Mouse (Mus musculus) neural tube, embryonic 13.5 days (tissue): ENCODE results near the gene Cnbd2. TPM values are rescaled to one million over a fixed set of nuclear protein-coding genes. Genes with fewer than 3 reads are reported as not detected.
"Not testable (repeated sequence)": the region's sequence is repeated elsewhere in the genome, so short reads cannot be mapped to it uniquely, and the experiment has no call there.

Source experiments
- ATAC-seq: fragments of 200-750 bp; cut with Nextera tagmentation; 2 replicates; pipeline ENCODE4 v1.8.0; 2017; ENCODE audit warnings: low read depth, mild to moderate bottlenecking, moderate TSS enrichment, moderate library complexity
- H3K27ac ChIP-seq: fragments of 300-500 bp; sonication (generic); replicated peaks from 2 replicates; pipeline ENCODE4 v1.5.1; 2015; ENCODE audit warnings: moderate library complexity, mild to moderate bottlenecking, inconsistent platforms
- H3K27me3 ChIP-seq: fragments of 300-500 bp; sonication (generic); 2 replicates; pipeline ENCODE4 v1.6.1; 2015; ENCODE audit warnings: mild to moderate bottlenecking, inconsistent platforms
- H3K36me3 ChIP-seq: fragments of 300-500 bp; sonication (generic); 2 replicates; pipeline ENCODE4 v1.6.1; 2015; ENCODE audit warnings: mild to moderate bottlenecking, inconsistent platforms
- H3K4me1 ChIP-seq: fragments of 300-500 bp; sonication (generic); replicated peaks from 2 replicates; pipeline ENCODE4 v1.6.1; 2015; ENCODE audit warnings: inconsistent platforms
- H3K4me2 ChIP-seq: fragments of 300-500 bp; sonication (generic); 2 replicates; pipeline ENCODE4 v1.6.1; 2015; ENCODE audit warnings: inconsistent platforms, mild to moderate bottlenecking, moderate library complexity
- H3K4me3 ChIP-seq: fragments of 300-500 bp; sonication (generic); 2 replicates; pipeline ENCODE4 v1.5.1; 2015; ENCODE audit warnings: mild to moderate bottlenecking, inconsistent platforms
- H3K9ac ChIP-seq: fragments of 300-500 bp; sonication (generic); 2 replicates; pipeline ENCODE4 v1.6.1; 2015; ENCODE audit warnings: moderate library complexity, mild to moderate bottlenecking, inconsistent platforms
- H3K9me3 ChIP-seq: fragments of 300-500 bp; sonication (generic); 2 replicates; pipeline ENCODE4 v1.6.1; 2016; ENCODE audit warnings: inconsistent platforms
- WGBS: fragments of 180-500 bp; shearing (Covaris S2); methylation state at CpG from one replicate; pipeline ENCODE4 v1.1.7; 2015; 5-methylcytosine and 5-hydroxymethylcytosine counted together
- polyA plus RNA-seq: library from polyadenylated mRNA; unstranded; fragments of >200 nt; fragmentation: Nextera tagmentation; extraction: Ambion mirVana; gene quantifications from 2 replicates; pipeline ENCODE4 v1.2.1, GENCODE M21; 2015

Cnbd2 gene
- polyA plus RNA-seq, 1 experiment from 2014 or later, result 7.6 TPM

DNA sequence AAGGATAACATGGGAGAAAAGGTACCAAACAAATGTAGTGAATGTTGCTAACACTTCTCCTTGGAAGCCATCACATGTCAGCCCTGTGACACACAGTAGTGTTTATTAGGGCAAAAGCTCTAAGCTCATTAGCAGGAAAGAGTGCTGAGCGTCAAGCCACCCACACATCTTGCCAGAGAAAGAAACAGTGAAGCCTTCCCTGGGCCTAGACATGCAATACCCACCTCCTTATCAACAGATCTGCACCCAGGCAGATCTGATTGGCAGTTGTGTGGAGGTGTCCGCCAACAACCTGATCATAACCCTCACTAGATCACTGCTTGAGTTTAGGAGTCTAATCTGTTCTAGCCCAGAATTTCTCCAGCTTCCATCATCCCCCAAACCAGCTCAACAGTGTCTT is 84.0 kb downstream of the Cnbd2 start:
- H3K36me3 ChIP-seq, result no peaks in the 10 kb centered on the region
- peaks cover 14% of the 10 kb centered on the region for H3K4me1 ChIP-seq
- no peak overlapping the region for H3K27ac ChIP-seq
- H3K27me3 ChIP-seq, result no peaks in the 10 kb centered on the region
- no peak overlapping the region for H3K4me3 ChIP-seq
- no peak for ATAC-seq
- WGBS, result 93% methylated on average over 2 of the region's 2 CpGs
- H3K9me3 ChIP-seq, result no peaks in the 10 kb centered on the region
- H3K9ac ChIP-seq, result no peak overlapping the region
- H3K4me2 ChIP-seq, result no peak overlapping the region

DNA sequence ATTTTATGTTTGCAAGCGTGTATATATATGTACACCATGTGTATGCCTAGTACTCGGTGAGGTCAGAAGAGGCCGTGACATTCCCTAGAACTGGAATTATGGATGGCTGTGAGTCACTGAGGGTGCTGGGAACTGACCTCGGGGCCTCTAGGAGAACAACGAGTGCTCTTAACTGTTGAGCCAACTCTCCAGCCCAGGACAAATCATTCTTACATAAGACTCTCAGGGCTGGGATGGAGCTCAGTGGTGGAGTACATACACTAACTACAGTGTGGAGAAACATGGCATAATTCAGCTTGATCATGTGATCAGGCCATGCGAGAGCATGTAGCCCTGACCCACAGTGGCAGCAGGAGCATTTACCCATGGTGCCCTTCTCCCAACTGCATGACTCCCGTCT is 85.9 kb downstream of the Cnbd2 start:
- 88% methylated on average over 7 of the region's 7 CpGs for WGBS
- Histone ChIP-seq H3K4me2 (no peak overlapping the region), H3K4me3 (no peak overlapping the region), H3K27me3 (no peaks in the 10 kb centered on the region), H3K36me3 (no peaks in the 10 kb centered on the region), H3K4me1 (peaks cover 19% of the 10 kb centered on the region), H3K9me3 (no peaks in the 10 kb centered on the region), H3K27ac (no peak overlapping the region), H3K9ac (no peak overlapping the region)
- ATAC-seq, result no peak

DNA sequence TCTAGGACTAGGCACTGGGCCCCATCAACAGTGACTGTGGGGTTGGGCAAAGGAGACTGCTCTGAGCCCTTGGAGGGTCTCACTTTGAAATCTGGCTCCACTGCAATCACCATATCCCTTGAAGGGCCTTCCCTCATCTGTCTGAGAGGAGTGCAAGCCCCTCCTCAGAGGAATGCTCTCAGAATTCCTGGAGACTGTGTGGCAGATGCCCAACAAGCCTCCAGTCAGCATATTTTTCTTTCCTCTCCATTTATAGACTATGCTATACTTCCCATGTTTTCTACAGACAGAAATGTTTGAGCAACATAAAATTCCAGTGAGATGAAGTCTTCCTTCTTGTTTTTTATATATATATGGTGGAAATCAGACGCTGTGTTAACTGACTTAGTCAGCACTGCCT is 87.4 kb downstream of the Cnbd2 start:
- WGBS, result 84% methylated on average over 1 of the region's 1 CpGs
- Histone ChIP-seq H3K27ac (no peak overlapping the region), H3K4me2 (no peak overlapping the region), H3K36me3 (no peaks in the 10 kb centered on the region), H3K4me1 (peaks cover 14% of the 10 kb centered on the region), H3K9ac (no peak overlapping the region), H3K9me3 (no peaks in the 10 kb centered on the region), H3K27me3 (no peaks in the 10 kb centered on the region), H3K4me3 (no peak overlapping the region)
- ATAC-seq, result no peak

DNA sequence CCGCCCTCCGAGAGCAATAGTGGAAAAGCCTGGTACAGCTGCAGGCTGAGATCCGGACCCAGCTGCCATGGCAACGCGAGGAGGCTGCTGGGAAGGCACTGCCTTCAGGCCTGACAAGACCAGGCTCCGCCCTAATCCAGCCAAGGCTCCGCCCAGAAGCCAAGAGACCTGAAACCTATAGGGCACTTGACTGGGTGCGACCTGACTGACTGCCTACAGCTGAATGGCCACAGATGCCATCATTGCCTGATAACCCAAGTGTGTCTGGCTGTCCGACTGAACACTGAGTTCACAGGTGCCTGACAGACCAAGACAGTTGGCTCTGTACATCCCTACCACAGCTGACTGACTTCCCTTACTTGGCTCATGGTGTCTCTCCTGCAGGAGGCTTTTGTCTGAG is 89.2 kb downstream of the Cnbd2 start:
- Histone ChIP-seq H3K4me2 (peak overlapping the region; percentile 46), H3K9ac (peak overlapping the region; percentile 61; the same call in 1 of the 2 replicates), H3K27me3 (no peaks in the 10 kb centered on the region), H3K9me3 (no peaks in the 10 kb centered on the region), H3K4me1 (peaks cover 14% of the 10 kb centered on the region), H3K36me3 (no peaks in the 10 kb centered on the region), H3K4me3 (0 out of 2 replicates have a peak overlapping the region, but pooled peaks have one; percentile 8), H3K27ac (peak overlapping the region; percentile 77)
- peak; percentile 96 for ATAC-seq
- WGBS, result 4% methylated on average over 9 of the region's 9 CpGs

DNA sequence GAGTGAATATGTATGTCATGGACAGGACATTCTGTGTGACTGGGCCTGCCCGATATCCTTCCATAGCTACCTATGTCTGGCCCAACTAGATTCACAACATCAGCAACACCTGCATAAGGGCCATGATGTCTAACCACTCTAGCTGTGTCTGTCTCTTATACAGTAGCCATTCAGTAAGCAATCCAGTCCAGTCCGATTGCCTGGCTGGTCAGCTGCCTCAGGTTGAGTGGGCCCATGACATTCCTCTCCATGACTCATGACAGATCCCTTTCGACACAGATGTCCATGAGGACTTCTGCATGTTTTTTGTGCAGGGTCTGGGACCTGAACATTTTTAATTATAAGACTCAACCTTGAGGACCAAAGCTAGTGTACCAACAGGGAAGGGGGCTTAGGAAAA is 89.9 kb downstream of the Cnbd2 start:
- ATAC-seq, result no peak
- Histone ChIP-seq H3K36me3 (no peaks in the 10 kb centered on the region), H3K27ac (no peak overlapping the region), H3K4me3 (no peak overlapping the region), H3K9me3 (no peaks in the 10 kb centered on the region), H3K4me1 (peaks cover 20% of the 10 kb centered on the region), H3K27me3 (no peaks in the 10 kb centered on the region), H3K9ac (no peak overlapping the region), H3K4me2 (no peak overlapping the region)
- 95% methylated on average over 3 of the region's 3 CpGs for WGBS

DNA sequence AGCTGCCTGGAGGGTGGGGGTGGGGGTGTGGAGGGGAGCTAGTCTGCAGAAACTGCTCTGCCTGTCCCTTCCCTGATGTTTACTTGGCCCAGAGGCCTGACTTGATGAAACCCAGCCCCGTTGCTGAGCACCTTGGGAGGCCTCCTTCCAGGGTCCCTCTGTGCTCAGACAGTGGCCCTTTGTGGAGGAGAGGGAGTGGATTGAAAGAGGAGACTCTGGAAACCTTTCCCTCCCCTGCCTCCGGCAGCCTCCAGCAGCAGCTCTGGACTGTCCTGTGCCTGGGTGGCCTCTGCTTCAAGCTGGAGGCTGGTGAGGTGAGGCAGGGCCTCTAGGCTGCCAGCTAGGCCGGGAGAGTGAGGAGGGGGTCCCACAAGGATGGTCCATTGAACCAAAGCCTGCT is 94.9 kb downstream of the Cnbd2 start:
- Histone ChIP-seq H3K36me3 (no peaks in the 10 kb centered on the region), H3K4me1 (peaks cover 16% of the 10 kb centered on the region), H3K4me3 (no peak overlapping the region), H3K9ac (peak overlapping the region; percentile 22; the same call in 1 of the 2 replicates), H3K27me3 (no peaks in the 10 kb centered on the region), H3K4me2 (no peak overlapping the region), H3K27ac (0 out of 2 replicates have a peak overlapping the region, but pooled peaks have one; percentile 23), H3K9me3 (no peaks in the 10 kb centered on the region)
- 9% methylated on average over 3 of the region's 3 CpGs for WGBS
- ATAC-seq, result no peak

DNA sequence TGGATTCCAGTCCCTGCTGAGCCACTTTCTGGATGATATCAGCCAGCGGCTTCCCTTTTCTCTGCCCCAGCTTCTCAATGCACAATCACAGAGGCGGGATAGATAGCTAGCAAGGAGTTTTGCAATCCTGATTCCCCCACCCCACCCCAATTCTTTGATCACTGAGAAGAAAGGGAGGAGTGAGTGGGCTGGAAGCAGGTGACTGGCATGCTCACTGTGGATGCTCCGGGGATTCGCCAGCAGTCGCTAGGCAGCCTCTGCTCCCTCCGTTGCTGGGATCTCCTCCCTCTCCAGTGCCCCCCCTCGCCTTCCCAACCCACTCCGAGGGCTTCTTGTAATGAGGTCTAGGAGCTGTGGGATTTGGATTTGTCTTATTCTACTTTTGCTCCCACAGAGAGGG is 96.1 kb downstream of the Cnbd2 start:
- no peaks in the 10 kb centered on the region for H3K36me3 ChIP-seq
- no peaks in the 10 kb centered on the region for H3K9me3 ChIP-seq
- H3K9ac ChIP-seq, result no peak overlapping the region
- no peaks in the 10 kb centered on the region for H3K27me3 ChIP-seq
- WGBS, result 31% methylated on average over 7 of the region's 8 CpGs
- no peak overlapping the region for H3K4me2 ChIP-seq
- H3K4me1 ChIP-seq, result peaks cover 16% of the 10 kb centered on the region
- H3K27ac ChIP-seq, result no peak overlapping the region
- no peak overlapping the region for H3K4me3 ChIP-seq
- ATAC-seq, result no peak

DNA sequence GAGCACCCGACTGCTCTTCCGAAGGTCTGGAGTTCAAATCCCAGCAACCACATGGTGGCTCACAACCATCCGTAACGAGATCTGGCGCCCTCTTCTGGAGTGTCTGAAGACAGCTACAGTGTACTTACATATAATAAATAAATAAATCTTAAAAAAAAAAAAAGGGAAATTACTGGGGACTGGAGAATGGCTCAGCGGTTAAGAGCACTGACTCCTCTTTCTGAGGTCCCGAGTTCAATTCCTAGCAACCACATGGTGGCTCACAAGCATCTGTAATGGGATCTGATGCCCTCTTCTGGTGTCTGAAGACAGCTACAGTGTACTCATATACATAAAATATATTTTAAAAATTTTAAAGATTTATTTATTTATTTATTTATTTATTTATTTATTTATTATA is 99.2 kb downstream of the Cnbd2 start:
- not testable (repeated sequence) for H3K36me3 ChIP-seq, H3K9me3 ChIP-seq, H3K27me3 ChIP-seq, H3K27ac ChIP-seq, H3K9ac ChIP-seq, ATAC-seq, H3K4me3 ChIP-seq, H3K4me2 ChIP-seq
- WGBS, result 82% methylated on average over 4 of the region's 7 CpGs
- peaks cover 16% of the 10 kb centered on the region for H3K4me1 ChIP-seq

DNA sequence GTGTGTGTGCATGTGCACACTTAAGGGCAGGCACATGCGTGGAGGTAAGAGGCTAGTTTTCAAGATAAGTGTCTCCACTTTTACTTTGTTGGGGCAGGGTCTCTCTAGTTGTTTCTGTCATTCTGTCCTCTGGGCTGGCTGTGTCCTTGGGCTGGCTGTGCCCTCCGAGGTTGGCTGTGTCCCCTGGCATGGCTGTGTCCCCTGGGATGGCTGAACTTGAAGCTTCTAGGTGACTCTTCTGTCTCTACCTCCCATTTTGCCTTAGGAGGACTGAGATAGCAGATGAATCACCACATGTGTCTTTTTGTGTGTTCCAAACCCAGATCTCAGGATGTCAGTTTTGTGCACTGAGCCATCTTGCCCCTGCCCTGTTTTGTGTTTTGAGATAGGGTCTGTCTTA is 102.9 kb downstream of the Cnbd2 start:
- Histone ChIP-seq H3K4me2 (no peak overlapping the region), H3K4me3 (no peak overlapping the region), H3K9ac (no peak overlapping the region), H3K27ac (no peak overlapping the region), H3K27me3 (peaks cover 17% of the 10 kb centered on the region), H3K36me3 (no peaks in the 10 kb centered on the region), H3K4me1 (peaks cover 5% of the 10 kb centered on the region), H3K9me3 (no peaks in the 10 kb centered on the region)
- ATAC-seq, result no peak
- 79% methylated on average over 2 of the region's 2 CpGs for WGBS

DNA sequence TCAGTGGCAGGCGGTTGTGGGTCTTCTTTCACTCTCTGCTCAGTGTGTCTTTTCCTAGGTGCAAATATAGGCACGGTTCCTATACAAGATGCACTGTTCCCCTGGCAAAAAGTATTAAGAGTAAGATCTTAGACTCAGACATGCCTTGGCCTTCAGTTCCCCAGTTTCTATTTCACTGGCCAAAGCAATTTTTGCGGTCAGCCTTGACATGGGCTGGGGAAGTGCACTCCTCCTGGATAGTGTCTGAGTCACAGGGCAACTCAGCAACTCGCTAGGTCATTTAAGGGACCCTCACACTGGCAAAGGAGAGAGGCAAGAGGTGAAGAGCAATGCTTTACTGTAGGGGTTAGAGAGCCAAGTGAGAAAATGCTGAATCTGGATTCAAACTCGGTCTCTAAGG is 103.6 kb downstream of the Cnbd2 start:
- H3K9me3 ChIP-seq, result no peaks in the 10 kb centered on the region
- H3K4me2 ChIP-seq, result no peak overlapping the region
- no peak overlapping the region for H3K9ac ChIP-seq
- ATAC-seq, result no peak
- peaks cover 12% of the 10 kb centered on the region for H3K4me1 ChIP-seq
- 74% methylated on average over 5 of the region's 5 CpGs for WGBS
- no peak overlapping the region for H3K27ac ChIP-seq
- H3K4me3 ChIP-seq, result no peak overlapping the region
- H3K36me3 ChIP-seq, result no peaks in the 10 kb centered on the region
- peaks cover 24% of the 10 kb centered on the region for H3K27me3 ChIP-seq

DNA sequence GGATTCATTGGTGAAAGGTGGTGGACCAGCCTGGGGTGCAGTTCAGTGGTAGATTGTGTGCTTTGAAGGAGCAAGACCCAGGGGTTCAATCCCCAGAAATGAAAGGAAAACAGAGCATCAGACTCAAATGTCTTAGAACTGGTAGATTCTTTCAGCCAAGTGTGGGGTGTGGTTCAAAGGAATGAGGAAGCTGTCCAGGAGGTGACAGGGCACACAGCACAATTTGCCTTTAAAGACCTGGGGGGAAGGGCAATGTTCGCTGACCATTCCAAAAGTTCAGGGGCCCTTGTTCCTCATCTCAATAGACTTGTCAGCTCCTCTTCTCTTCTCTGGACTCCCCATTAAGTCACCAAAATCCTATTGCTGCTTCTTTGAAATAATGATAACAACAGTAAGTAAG is 105.1 kb downstream of the Cnbd2 start:
- ATAC-seq, result no peak
- Histone ChIP-seq H3K9ac (no peak overlapping the region), H3K36me3 (no peaks in the 10 kb centered on the region), H3K27me3 (peaks cover 35% of the 10 kb centered on the region), H3K4me2 (no peak overlapping the region), H3K27ac (no peak overlapping the region), H3K4me1 (peaks cover 22% of the 10 kb centered on the region), H3K9me3 (no peaks in the 10 kb centered on the region), H3K4me3 (no peak overlapping the region)
- WGBS, result 61% methylated on average over 1 of the region's 1 CpGs

DNA sequence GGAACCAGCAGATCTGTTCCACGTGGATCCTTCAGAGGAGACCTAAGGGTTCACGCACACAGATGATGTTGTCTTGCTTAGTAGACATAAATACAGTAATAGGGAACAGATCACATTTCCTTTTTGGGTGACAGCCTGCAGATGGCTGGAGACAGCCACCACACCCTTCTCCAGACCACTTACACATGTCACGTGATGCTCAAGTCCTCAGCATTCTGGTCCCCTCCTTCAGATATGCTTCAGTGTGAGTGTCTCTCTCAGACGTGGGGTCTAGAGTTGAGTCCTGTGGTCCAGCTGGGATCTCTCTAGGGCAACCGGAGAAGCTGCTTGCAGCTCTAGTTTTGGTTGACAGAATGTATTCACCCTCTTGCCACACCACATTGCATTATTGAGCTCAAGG is 106.4 kb downstream of the Cnbd2 start:
- Histone ChIP-seq H3K27me3 (peaks cover 45% of the 10 kb centered on the region), H3K4me2 (no peak overlapping the region), H3K9me3 (no peaks in the 10 kb centered on the region), H3K27ac (no peak overlapping the region), H3K36me3 (no peaks in the 10 kb centered on the region), H3K9ac (no peak overlapping the region), H3K4me3 (no peak overlapping the region), H3K4me1 (peaks cover 32% of the 10 kb centered on the region)
- ATAC-seq, result no peak
- WGBS, result 86% methylated on average over 5 of the region's 5 CpGs

DNA sequence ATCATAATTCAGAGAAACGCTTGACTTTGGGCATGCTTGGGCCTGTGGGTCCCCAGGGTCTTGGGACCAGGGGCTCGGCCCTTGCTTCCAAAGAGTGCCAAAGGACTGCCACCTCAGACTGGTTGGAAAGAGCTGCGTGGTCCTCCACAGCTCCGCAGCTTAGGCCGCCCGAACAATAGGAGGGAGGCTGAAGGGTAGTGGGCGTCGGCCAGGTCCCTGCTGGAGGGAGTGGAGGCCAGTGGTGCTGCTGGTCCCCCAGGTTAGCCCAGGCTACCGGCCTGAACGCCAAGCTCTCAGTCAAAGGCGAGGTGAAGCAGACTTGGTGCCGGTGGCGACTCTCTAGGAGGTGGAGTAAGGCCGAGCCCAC is 108.2 kb downstream of the Cnbd2 start:
- peak overlapping the region; percentile 73 for H3K4me3 ChIP-seq
- peak overlapping the region; percentile 78 for H3K4me2 ChIP-seq
- no peaks in the 10 kb centered on the region for H3K9me3 ChIP-seq
- no peaks in the 10 kb centered on the region for H3K36me3 ChIP-seq
- ATAC-seq, result peak; percentile 48
- peak overlapping the region; percentile 91 for H3K27ac ChIP-seq
- WGBS, result 7% methylated on average over 14 of the region's 14 CpGs
- H3K27me3 ChIP-seq, result peaks cover 58% of the 10 kb centered on the region
- H3K4me1 ChIP-seq, result peaks cover 35% of the 10 kb centered on the region
- peak overlapping the region; percentile 82 for H3K9ac ChIP-seq
